ENCODE assay signal across 36 mouse cellular contexts in the genomic region with DNA sequence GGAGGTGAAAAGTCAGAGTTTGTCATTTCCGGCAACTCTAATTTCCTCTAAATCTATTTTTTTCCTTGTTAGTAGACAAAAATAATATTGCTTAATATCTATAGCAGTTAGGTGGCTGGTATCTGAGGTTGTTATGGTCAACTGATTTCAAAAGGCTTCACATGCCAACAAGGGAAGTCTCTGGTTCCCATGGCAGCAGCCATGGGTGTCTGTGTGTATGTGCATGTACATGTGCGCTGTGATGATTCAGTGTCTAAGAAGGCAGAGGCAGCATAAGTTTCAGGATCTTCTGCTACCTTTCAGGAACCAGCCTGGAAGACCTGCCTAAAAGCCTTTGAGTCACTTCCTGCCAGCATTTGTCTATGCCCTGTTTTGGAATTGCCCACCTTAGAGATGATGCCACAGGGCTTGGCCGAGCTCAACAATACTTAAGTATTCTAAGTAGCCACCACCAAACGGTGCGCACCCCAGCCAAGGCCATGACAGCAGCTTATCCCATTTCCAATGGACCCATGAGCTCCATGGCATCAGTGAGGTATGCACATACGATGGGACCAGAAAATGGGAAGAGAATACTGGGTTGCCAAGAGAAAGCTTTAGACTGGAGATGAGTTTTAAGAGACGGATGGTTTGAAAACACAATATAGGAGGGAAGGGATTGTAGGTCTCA. TPM values are rescaled to one million over a fixed set of nuclear protein-coding genes. Genes with fewer than 3 reads are reported as not detected.
DNase-seq lines count a peak whose midpoint lies in the region; ATAC-seq lines count a peak whose summit lies in the region.
"Had no signal": no experiment of that assay in that cellular context is flagged by ENCODE, and none has a peak within 500 bp of the region (broad histone marks: within the 10 kb centered on the region; RNA-seq: fewer than 3 reads in every experiment).

No protein-coding gene starts in this region.

- no peaks in the 10 kb centered on the region for H3K9me3 ChIP-seq in forebrain, embryonic 12.5 days
- H3K9me3 ChIP-seq: forebrain, embryonic 13.5 days; hindbrain, embryonic 12.5 days; intestine, embryonic 15.5 days; limb, embryonic 10.5 days; limb, embryonic 15.5 days; liver, embryonic 13.5 days; midbrain, embryonic 13.5 days; stomach, embryonic 15.5 days had no signal

- ATAC-seq in common myeloid progenitor, adult 5-6 weeks (replicated peaks; ENCODE audit: low read depth, poor library complexity, severe bottlenecking) = peak; percentile 64
- no peak for ATAC-seq in forebrain, embryonic 12.5 days (ENCODE audit: low FRiP score)
- ATAC-seq: activated CD4-positive, CD25-positive, alpha-beta regulatory T cell, adult 4 months; forebrain, embryonic 13.5 days; midbrain, embryonic 13.5 days had no signal

- peak; percentile 65 for DNase-seq in lung, postnatal 36 days
- no peak for DNase-seq in lung, postnatal 4 days
- peak; percentile 6 to 26 for DNase-seq in monocyte, adult 2 months (ENCODE audit: low read depth in 1 of 2, low spot score in 2 of 2)
- no peak for DNase-seq in adipocyte (ENCODE audit: low spot score)
- no peak for DNase-seq in thymus, postnatal 25 days
- DNase-seq: adrenal gland, adult 8-10 months; cerebellum, adult 9-10 months; gastrocnemius, postnatal 10 days; heart, postnatal 14 days; kidney, adult 2 months; kidney, postnatal 14 days; layer of hippocampus, adult 9-11 months; liver, embryonic 13.5 days had no signal

- no peak overlapping the region for H3K4me3 ChIP-seq in forebrain, embryonic 12.5 days (replicated peaks)
- H3K4me3 ChIP-seq: forebrain, embryonic 13.5 days; hindbrain, embryonic 12.5 days; intestine, embryonic 15.5 days; limb, embryonic 10.5 days; limb, embryonic 15.5 days; liver, embryonic 13.5 days; midbrain, embryonic 13.5 days; stomach, embryonic 15.5 days had no signal

- peaks cover 4% of the 10 kb centered on the region for H3K36me3 ChIP-seq in forebrain, embryonic 12.5 days (replicated peaks)
- H3K36me3 ChIP-seq: hindbrain, embryonic 12.5 days; intestine, embryonic 15.5 days; limb, embryonic 10.5 days; liver, embryonic 13.5 days; midbrain, embryonic 13.5 days; stomach, embryonic 15.5 days had no signal

- no peak overlapping the region for H3K27ac ChIP-seq in forebrain, embryonic 12.5 days
- H3K27ac ChIP-seq: forebrain, embryonic 13.5 days; hindbrain, embryonic 12.5 days; hindbrain, postnatal 0 days; intestine, embryonic 15.5 days; limb, embryonic 10.5 days; limb, embryonic 15.5 days; liver, embryonic 13.5 days; midbrain, embryonic 13.5 days; stomach, embryonic 15.5 days had no signal

- no peak overlapping the region for H3K4me2 ChIP-seq in forebrain, embryonic 12.5 days
- H3K4me2 ChIP-seq: forebrain, embryonic 13.5 days; heart, embryonic 11.5 days; hindbrain, embryonic 12.5 days; intestine, embryonic 15.5 days; limb, embryonic 15.5 days; liver, embryonic 13.5 days; midbrain, embryonic 13.5 days; stomach, embryonic 15.5 days had no signal

- H3K4me1 ChIP-seq in forebrain, embryonic 12.5 days = peaks cover 19% of the 10 kb centered on the region
- H3K4me1 ChIP-seq: limb, embryonic 10.5 days; liver, embryonic 13.5 days had no signal

- 94% methylated on average over 7 of the region's 7 CpGs for WGBS in forebrain, embryonic 12.5 days

- no peaks in the 10 kb centered on the region for H3K27me3 ChIP-seq in forebrain, embryonic 12.5 days
- H3K27me3 ChIP-seq: CH12.LX; forebrain, embryonic 13.5 days; hindbrain, embryonic 12.5 days; intestine, embryonic 15.5 days; limb, embryonic 15.5 days; liver, embryonic 13.5 days; midbrain, embryonic 13.5 days; stomach, embryonic 15.5 days had no signal

- no peak overlapping the region for H3K9ac ChIP-seq in forebrain, embryonic 12.5 days
- H3K9ac ChIP-seq: forebrain, embryonic 13.5 days; hindbrain, embryonic 12.5 days; intestine, embryonic 15.5 days; limb, embryonic 15.5 days; liver, embryonic 13.5 days; midbrain, embryonic 13.5 days; stomach, embryonic 15.5 days had no signal

RNA-seq across cellular contexts. Expression of gene Gm17364, which starts 58.0 kb away (rescaled TPM):
- total RNA-seq in common myeloid progenitor, adult 5-6 weeks (2017) = not detected in 2 replicates
- not detected in 2 replicates for polyA plus RNA-seq in forebrain, embryonic 12.5 days (2016; fragmentation: Nextera tagmentation; extraction: Ambion mirVana)
- total RNA-seq: adrenal gland, adult 8-10 months; adrenal gland, postnatal 4 days; CH12.LX; ES-E14; gastrocnemius, postnatal 10 days; heart, postnatal 14 days; hindbrain, postnatal 0 days; left cerebral cortex, postnatal 10 days had no signal
- polyA plus RNA-seq: activated CD4-positive, CD25-positive, alpha-beta regulatory T cell, adult 4 months; C2C12; cortical plate, adult 2 months; embryonic facial prominence, embryonic 14.5 days; forebrain, embryonic 13.5 days; gonadal fat pad, adult 2 months; heart, embryonic 11.5 days; hindbrain, embryonic 12.5 days; hindbrain, postnatal 0 days; intestine, embryonic 15.5 days; kidney, adult 2 months; limb, embryonic 10.5 days; limb, embryonic 15.5 days; liver, embryonic 13.5 days; lung, postnatal 0 days; midbrain, embryonic 13.5 days; neural tube, embryonic 11.5 days; stomach, embryonic 15.5 days; urinary bladder, adult 2 months had no signal

Comparison
In these comparisons a context has a peak if more than half of its experiments do, and no peak if none do; other contexts are left out.
1. DNase-seq: peak in lung, postnatal 36 days (single experiment) and monocyte, adult 2 months (2 of 2); none in lung, postnatal 4 days (0 of 2), adipocyte (single experiment) and thymus, postnatal 25 days (single experiment).